Mouse (Mus musculus) olfactory bulb, adult 2 months (tissue): ENCODE measurements at regions not wholly inside any gene's neighbourhood (a gene's known extent, or its start where the extent isn't known, plus 50 kb on each side); places are given as distances from the start of the nearest gene placed in this dataset.

Source experiments
- H3K27ac ChIP-seq: fragments of 200-500 bp; 2 replicates; pipeline ENCODE4 v1.5.1; 2012; ENCODE audit warnings: low read depth, low read length; ENCODE audit not compliant: insufficient read depth
- H3K4me1 ChIP-seq: fragments of 200-500 bp; 2 replicates; pipeline ENCODE4 v1.6.1; 2012; ENCODE audit warnings: low read length; ENCODE audit not compliant: control insufficient read depth, insufficient read depth
- H3K4me3 ChIP-seq: fragments of 200-500 bp; 2 replicates; pipeline ENCODE4 v1.5.1; 2012; ENCODE audit warnings: mild to moderate bottlenecking, low read depth, low read length, moderate library complexity; ENCODE audit not compliant: insufficient read depth
- CTCF ChIP-seq: fragments of 200-500 bp; IDR thresholded peaks from 2 replicates; pipeline ENCODE4 v1.5.1; 2012; ENCODE audit warnings: low read depth, mild to moderate bottlenecking, low read length, moderate library complexity; ENCODE audit not compliant: insufficient read depth
- POLR2A ChIP-seq: fragments of 200-500 bp; IDR thresholded peaks from 2 replicates; pipeline ENCODE4 v1.6.1; 2012; ENCODE audit warnings: mild to moderate bottlenecking, low read depth, low read length, moderate library complexity; ENCODE audit not compliant: insufficient read depth
- WGBS: fragments of 180-500 bp; shearing (Covaris S2); methylation state at CpG from one replicate; pipeline ENCODE4 v1.1.7; 2018; 5-methylcytosine and 5-hydroxymethylcytosine counted together

- no peak for TF ChIP-seq POLR2A
- TF ChIP-seq CTCF = no peak
- Histone ChIP-seq H3K27ac (no peak overlapping the region), H3K4me3 (no peak overlapping the region), H3K4me1 (peaks cover 3% of the 10 kb centered on the region; the same call in 1 of the 2 replicates)
- WGBS = 90% methylated on average over 3 of the region's 3 CpGs
Measured at GRCm38 (mm10) chr10:96394210-96394609, 222.6 kb upstream of the Btg1 start.

GRCm38 (mm10) chr10:96395017-96395416 lies 221.8 kb upstream of the Btg1 start:
- H3K4me3 ChIP-seq = no peak overlapping the region
- WGBS = 90% methylated on average over 3 of the region's 3 CpGs
- H3K27ac ChIP-seq = no peak overlapping the region
- H3K4me1 ChIP-seq = peaks cover 3% of the 10 kb centered on the region; the same call in 1 of the 2 replicates
- TF ChIP-seq POLR2A (no peak), CTCF (no peak)

GRCm38 (mm10) chr10:96397931-96398561 lies 218.8 kb upstream of the Btg1 start:
- no peak overlapping the region for H3K4me3 ChIP-seq
- 0 out of 2 replicates have a peak overlapping the region, but pooled peaks have one; percentile 4 for H3K27ac ChIP-seq
- no peak for TF ChIP-seq POLR2A

GRCm38 (mm10) chr10:96398562-96399288 lies 218.1 kb upstream of the Btg1 start:
- 0 out of 2 replicates have a peak overlapping the region, but pooled peaks have one; percentile 4 for H3K27ac ChIP-seq
- WGBS = 42% methylated on average over 9 of the region's 9 CpGs

More at GRCm38 (mm10) chr10:96397931-96398561, 218.8 kb upstream of the Btg1 start:
- WGBS = 45% methylated on average over 13 of the region's 13 CpGs
- peaks cover 3% of the 10 kb centered on the region; the same call in 1 of the 2 replicates for H3K4me1 ChIP-seq

GRCm38 (mm10) chr10:96399636-96400400 lies 217.0 kb upstream of the Btg1 start:
- peaks cover 3% of the 10 kb centered on the region; the same call in 1 of the 2 replicates for H3K4me1 ChIP-seq
- 52% methylated on average over 8 of the region's 8 CpGs for WGBS
- TF ChIP-seq POLR2A (no peak), CTCF (no peak)
- H3K27ac ChIP-seq = no peak overlapping the region
- H3K4me3 ChIP-seq = no peak overlapping the region

More at GRCm38 (mm10) chr10:96398562-96399288, 218.1 kb upstream of the Btg1 start:
- TF ChIP-seq POLR2A (no peak), CTCF (no peak)
- peaks cover 3% of the 10 kb centered on the region; the same call in 1 of the 2 replicates for H3K4me1 ChIP-seq
- no peak overlapping the region for H3K4me3 ChIP-seq

- WGBS = 93% methylated on average over 6 of the region's 6 CpGs
- H3K4me3 ChIP-seq = no peak overlapping the region
- peaks cover 3% of the 10 kb centered on the region; the same call in 1 of the 2 replicates for H3K4me1 ChIP-seq
- no peak for TF ChIP-seq CTCF
- H3K27ac ChIP-seq = no peak overlapping the region
Measured at GRCm38 (mm10) chr10:96400793-96401192, 216.0 kb upstream of the Btg1 start.

GRCm38 (mm10) chr10:96406306-96406705 lies 210.5 kb upstream of the Btg1 start:
- Histone ChIP-seq H3K4me3 (no peak overlapping the region), H3K4me1 (no peaks in the 10 kb centered on the region), H3K27ac (no peak overlapping the region)
- WGBS = 83% methylated on average over 5 of the region's 5 CpGs
- TF ChIP-seq POLR2A = no peak

- Histone ChIP-seq H3K4me1 (no peaks in the 10 kb centered on the region), H3K27ac (no peak overlapping the region), H3K4me3 (no peak overlapping the region)
- TF ChIP-seq CTCF (no peak), POLR2A (no peak)
- 80% methylated on average over 3 of the region's 3 CpGs for WGBS
Measured at GRCm38 (mm10) chr10:96407846-96408245, 209.0 kb upstream of the Btg1 start.

GRCm38 (mm10) chr10:96408250-96408649 lies 208.6 kb upstream of the Btg1 start:
- H3K4me1 ChIP-seq = no peaks in the 10 kb centered on the region
- H3K4me3 ChIP-seq = no peak overlapping the region
- TF ChIP-seq CTCF (no peak), POLR2A (no peak)
- no peak overlapping the region for H3K27ac ChIP-seq
- 79% methylated on average over 2 of the region's 2 CpGs for WGBS
